Mouse (Mus musculus) stomach, postnatal 0 days (tissue): Measurements from ENCODE around the gene Asb6. TPM values are rescaled to one million over a fixed set of nuclear protein-coding genes. Genes with fewer than 3 reads are reported as not detected.

Experiments
- ATAC-seq: fragments of 200-750 bp; cut with Nextera tagmentation; 2 replicates; pipeline ENCODE4 v1.8.0; 2017; ENCODE audit not compliant: low FRiP score, low TSS enrichment
- DNase-seq: peaks from one replicate; pipeline ENCODE4 v3.0.0-alpha.2; 2016; ENCODE audit warnings: low spot score
- H3K27ac ChIP-seq: fragments of 300-500 bp; sonication (generic); replicated peaks from 2 replicates; pipeline ENCODE4 v1.5.1; 2014; ENCODE audit warnings: mild to moderate bottlenecking, control low read depth
- H3K27me3 ChIP-seq: fragments of 300-500 bp; sonication (generic); 2 replicates; pipeline ENCODE4 v1.6.1; 2014; ENCODE audit warnings: low read length; ENCODE audit not compliant: control insufficient read depth, insufficient read depth
- H3K36me3 ChIP-seq: fragments of 300-500 bp; sonication (generic); 2 replicates; pipeline ENCODE4 v1.6.1; 2014; ENCODE audit warnings: low read length, mixed read lengths; ENCODE audit not compliant: control insufficient read depth, insufficient read depth
- H3K4me1 ChIP-seq: fragments of 300-500 bp; sonication (generic); replicated peaks from 2 replicates; pipeline ENCODE4 v1.6.1; 2014; ENCODE audit warnings: antibody characterized with exemption; ENCODE audit not compliant: control insufficient read depth, insufficient read depth
- H3K4me2 ChIP-seq: fragments of 300-500 bp; sonication (generic); replicated peaks from 2 replicates; pipeline ENCODE4 v1.6.1; 2014; ENCODE audit warnings: low read depth, mild to moderate bottlenecking, control low read depth, moderate library complexity
- H3K4me3 ChIP-seq: fragments of 300-500 bp; sonication (generic); 2 replicates; pipeline ENCODE4 v1.5.1; 2014; ENCODE audit warnings: low read depth, low read length, control low read depth
- H3K9ac ChIP-seq: fragments of 300-500 bp; sonication (generic); 2 replicates; pipeline ENCODE4 v1.6.1; 2014; ENCODE audit warnings: mild to moderate bottlenecking, low read length, control low read depth, mixed read lengths
- H3K9me3 ChIP-seq: fragments of 300-500 bp; sonication (generic); 2 replicates; pipeline ENCODE4 v1.6.1; 2016; ENCODE audit warnings: low read length; ENCODE audit not compliant: control insufficient read depth
- CTCF ChIP-seq: IDR thresholded peaks from 2 replicates; pipeline ENCODE4 v1.5.1; 2016; ENCODE audit warnings: antibody characterized with exemption, low read depth, mild to moderate bottlenecking, moderate library complexity
- EP300 ChIP-seq: optimal IDR thresholded peaks from 2 replicates; pipeline ENCODE3; 2016; ENCODE audit warnings: antibody characterized with exemption
- WGBS: fragments of 180-500 bp; shearing (Covaris S2); extraction: QIAGEN DNeasy Blood & Tissue Kit; methylation state at CpG from one replicate; pipeline ENCODE4 v1.1.7; 2014; 5-methylcytosine and 5-hydroxymethylcytosine counted together
- polyA plus RNA-seq: library from polyadenylated mRNA; unstranded; fragments of >200 nt; fragmentation: Nextera tagmentation; extraction: Ambion mirVana; gene quantifications from 2 replicates; pipeline ENCODE4 v1.2.1, GENCODE M21; 2015

Asb6 gene
- polyA plus RNA-seq, 1 experiment from 2014 or later: 17.2 TPM

DNA sequence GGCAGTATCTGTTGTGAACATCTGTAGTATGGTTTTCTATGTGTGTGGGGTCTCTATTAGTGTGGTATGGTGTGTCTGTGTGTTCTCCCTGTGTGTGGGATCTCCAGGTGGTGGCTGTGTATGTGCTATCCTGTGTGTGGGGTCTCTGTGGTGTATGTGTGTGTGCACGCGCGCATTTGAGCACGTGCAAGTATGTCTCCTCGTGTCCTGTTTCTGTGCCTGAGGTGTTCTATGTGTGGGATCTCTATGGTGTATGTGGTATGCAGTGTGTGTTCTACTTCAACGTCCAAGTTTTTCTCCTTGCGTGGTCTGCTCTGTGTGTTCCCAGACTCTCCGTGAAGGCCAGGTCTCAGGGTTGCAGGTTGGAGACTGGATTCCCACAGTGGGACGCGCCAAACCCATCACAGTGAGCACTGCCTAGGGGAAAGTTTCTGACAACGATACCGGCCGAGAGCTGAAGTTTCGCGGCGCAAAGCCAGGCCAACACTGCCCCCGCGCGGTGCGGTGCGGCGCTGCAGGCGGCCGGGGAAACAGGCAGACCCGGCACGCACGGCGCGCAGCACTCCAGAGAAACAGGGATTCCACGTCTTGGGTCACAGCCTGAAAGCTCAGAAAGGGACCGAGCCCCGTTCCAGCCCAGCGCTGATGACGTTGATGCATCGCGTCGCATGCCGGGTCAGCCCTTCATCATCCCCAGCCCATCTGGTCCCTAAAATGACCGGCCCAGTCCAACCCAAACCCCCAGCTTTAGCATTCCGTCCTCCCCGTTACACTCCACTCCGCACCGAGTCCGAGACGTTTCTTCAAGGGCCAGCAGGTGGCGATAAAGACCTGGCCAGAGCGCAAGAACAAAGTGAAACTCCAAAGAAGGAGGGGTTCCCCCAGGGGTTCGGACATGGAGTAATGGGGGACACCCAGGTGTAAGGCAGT is 35.7 kb downstream of the Asb6 start:
- ATAC-seq: peak; percentile 81
- Histone ChIP-seq H3K27me3 (no peaks in the 10 kb centered on the region), H3K9ac (peak overlapping the region; percentile 50), H3K27ac (peak overlapping the region; percentile 75; the same call in 1 of the 2 replicates), H3K4me2 (peak overlapping the region; percentile 62), H3K4me3 (peak overlapping the region; percentile 34), H3K4me1 (peaks cover 5% of the 10 kb centered on the region; the same call in 1 of the 2 replicates), H3K9me3 (no peaks in the 10 kb centered on the region), H3K36me3 (no peaks in the 10 kb centered on the region)
- WGBS: 3% methylated on average over 48 of the region's 48 CpGs
- TF ChIP-seq EP300: no peak
- peak; percentile 79 for TF ChIP-seq CTCF
- DNase-seq: peak; percentile 95

DNA sequence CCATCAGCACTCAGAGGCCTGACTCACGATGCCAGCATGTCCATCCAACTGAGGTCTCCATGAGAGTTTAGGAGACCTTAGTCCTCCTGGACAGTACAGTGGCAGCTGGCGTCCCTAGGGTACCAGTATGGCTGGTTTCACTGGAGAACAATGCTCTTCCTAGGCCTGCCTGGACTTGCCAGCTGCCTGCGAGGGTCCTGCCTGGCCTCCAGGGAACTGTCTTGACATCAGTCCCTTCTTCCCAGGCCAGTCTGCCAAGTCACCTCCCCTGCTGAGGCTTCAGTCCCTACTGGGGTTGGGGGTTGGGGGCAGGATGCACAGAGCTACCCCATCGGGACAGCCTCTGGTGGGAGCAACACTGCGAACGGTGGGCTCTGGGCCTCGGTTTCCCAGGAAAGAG is 38.1 kb downstream of the Asb6 start:
- DNase-seq (no peak), ATAC-seq (no peak)
- H3K9me3 ChIP-seq: no peaks in the 10 kb centered on the region
- H3K4me3 ChIP-seq: no peak overlapping the region
- peaks cover 5% of the 10 kb centered on the region; the same call in 1 of the 2 replicates for H3K4me1 ChIP-seq
- no peak overlapping the region for H3K4me2 ChIP-seq
- H3K9ac ChIP-seq: no peak overlapping the region
- TF ChIP-seq EP300 (no peak), CTCF (no peak)
- H3K27me3 ChIP-seq: no peaks in the 10 kb centered on the region
- H3K36me3 ChIP-seq: no peaks in the 10 kb centered on the region
- 82% methylated on average over 7 of the region's 7 CpGs for WGBS
- H3K27ac ChIP-seq: no peak overlapping the region

DNA sequence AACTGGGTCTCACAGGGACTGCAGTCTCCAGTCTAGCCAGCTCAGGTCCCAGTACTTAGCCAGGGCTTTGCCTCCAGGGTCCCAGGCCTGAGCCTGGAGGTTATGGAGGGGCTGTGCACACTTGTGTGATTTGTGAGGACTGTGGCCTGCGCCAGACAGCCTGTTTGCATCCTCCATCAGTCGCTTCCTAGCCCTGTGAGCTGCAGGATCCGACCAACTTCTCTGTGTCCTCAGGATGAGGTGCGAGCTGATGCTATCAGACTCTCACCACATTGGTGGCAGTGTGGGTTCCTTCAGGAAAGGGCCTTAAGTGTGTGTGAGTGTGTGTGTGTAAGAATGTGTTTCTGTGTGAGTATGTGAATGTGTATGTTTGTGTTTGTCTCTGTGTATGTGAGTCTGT is 42.7 kb downstream of the Asb6 start:
- no peaks in the 10 kb centered on the region for H3K27me3 ChIP-seq
- H3K9ac ChIP-seq: no peak overlapping the region
- WGBS: 68% methylated on average over 4 of the region's 4 CpGs
- H3K36me3 ChIP-seq: no peaks in the 10 kb centered on the region
- DNase-seq (no peak), ATAC-seq (no peak)
- no peak overlapping the region for H3K4me3 ChIP-seq
- no peak overlapping the region for H3K4me2 ChIP-seq
- no peaks in the 10 kb centered on the region; the same call in 1 of the 2 replicates for H3K4me1 ChIP-seq
- H3K27ac ChIP-seq: no peak overlapping the region
- TF ChIP-seq EP300 (no peak), CTCF (no peak)
- H3K9me3 ChIP-seq: no peaks in the 10 kb centered on the region

DNA sequence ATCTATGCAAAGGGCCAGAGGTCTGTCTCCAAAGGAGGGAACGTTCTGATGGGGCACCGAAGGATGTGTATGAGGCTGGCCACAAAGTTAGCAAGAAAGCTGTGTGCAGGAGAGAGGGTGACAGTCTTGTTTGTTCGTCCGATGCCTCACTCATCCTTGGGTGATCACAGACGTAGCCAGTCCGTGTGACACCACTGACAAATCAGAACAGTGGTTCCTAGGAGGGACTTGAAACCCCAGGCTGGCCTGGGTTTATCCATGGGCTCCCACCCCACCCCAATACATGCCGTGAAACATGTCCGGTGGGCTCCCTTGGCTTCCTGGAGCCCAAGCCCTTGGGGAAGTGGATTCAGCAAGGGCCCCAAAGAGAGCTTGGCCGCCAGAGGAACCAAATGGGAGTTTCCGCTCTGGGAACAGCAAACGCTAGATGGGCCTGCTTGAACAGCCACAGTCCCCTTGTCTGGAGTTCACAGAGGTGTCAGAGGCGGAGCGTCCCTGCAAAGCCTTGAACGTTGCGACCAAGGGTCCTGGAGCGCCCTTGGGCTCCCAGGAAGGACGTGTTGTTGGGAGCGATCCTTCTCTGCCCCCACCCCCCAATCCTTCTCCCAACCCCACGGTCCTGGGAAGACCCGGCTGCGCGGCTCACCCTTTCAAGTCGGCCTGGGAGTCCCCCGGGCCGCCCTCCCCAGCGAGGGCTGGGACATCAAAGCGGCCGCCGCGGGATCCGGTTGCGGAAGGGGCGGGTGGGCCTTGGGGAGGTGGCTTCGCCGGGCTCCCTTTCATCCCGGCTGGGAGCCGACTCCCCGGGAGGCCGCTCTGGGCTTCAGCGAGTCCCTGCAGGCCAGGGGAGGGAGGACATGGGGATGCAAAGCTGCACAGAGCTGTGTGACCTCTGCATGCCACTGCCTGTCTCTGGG is 45.8 kb downstream of the Asb6 start:
- ATAC-seq (peak; percentile 68), DNase-seq (peak; percentile 77)
- Histone ChIP-seq H3K9ac (peak overlapping the region; percentile 60), H3K4me2 (peak overlapping the region; percentile 62), H3K36me3 (no peaks in the 10 kb centered on the region), H3K4me3 (peak overlapping the region; percentile 28), H3K27me3 (no peaks in the 10 kb centered on the region), H3K27ac (peak overlapping the region; percentile 82), H3K9me3 (no peaks in the 10 kb centered on the region), H3K4me1 (no peaks in the 10 kb centered on the region; the same call in 1 of the 2 replicates)
- WGBS: 9% methylated on average over 39 of the region's 40 CpGs
- peak; percentile 44 for TF ChIP-seq CTCF
- TF ChIP-seq EP300: no peak

GRCm38 (mm10) chr2:30783346-30783745 is 46.8 kb downstream of the Asb6 start:
- TF ChIP-seq EP300: no peak
- TF ChIP-seq CTCF: no peak
- Histone ChIP-seq H3K27ac (peak overlapping the region; percentile 56), H3K9ac (peak overlapping the region; percentile 47), H3K4me1 (no peaks in the 10 kb centered on the region; the same call in 1 of the 2 replicates), H3K4me3 (peak overlapping the region; percentile 13; the same call in 1 of the 2 replicates), H3K4me2 (peak overlapping the region; percentile 62), H3K9me3 (no peaks in the 10 kb centered on the region), H3K27me3 (no peaks in the 10 kb centered on the region), H3K36me3 (no peaks in the 10 kb centered on the region)
- ATAC-seq (peak; percentile 71), DNase-seq (peak; percentile 78)
- WGBS: 2% methylated on average over 13 of the region's 13 CpGs
